Mouse (Mus musculus) kidney, postnatal 0 days (tissue): ENCODE measurements around the gene Itgb5. TPM values are rescaled to one million over a fixed set of nuclear protein-coding genes. Genes with fewer than 3 reads are reported as not detected.
A peak's percentile ranks its signal among the peaks of the same experiment; 100 is the strongest.

Experiments used
- ATAC-seq: fragments of 200-750 bp; cut with Nextera tagmentation; replicated peaks from 2 replicates; pipeline ENCODE4 v1.8.0; 2017; ENCODE audit warnings: low read depth, moderate number of reproducible peaks, moderate TSS enrichment, moderate library complexity; ENCODE audit not compliant: low FRiP score
- DNase-seq: peaks from one replicate; pipeline ENCODE4 v3.0.0-alpha.2; 2016; ENCODE audit warnings: low spot score
- H3K27ac ChIP-seq: fragments of 300-500 bp; sonication (generic); 2 replicates; pipeline ENCODE4 v1.5.1; 2014; ENCODE audit warnings: mild to moderate bottlenecking
- H3K27me3 ChIP-seq: fragments of 300-500 bp; sonication (generic); 2 replicates; pipeline ENCODE4 v1.6.1; 2014; ENCODE audit warnings: low read length, mixed read lengths; ENCODE audit not compliant: insufficient read depth
- H3K36me3 ChIP-seq: fragments of 300-500 bp; sonication (generic); 2 replicates; pipeline ENCODE4 v1.6.1; 2014; ENCODE audit warnings: low read length, mixed read lengths; ENCODE audit not compliant: insufficient read depth
- H3K4me1 ChIP-seq: fragments of 300-500 bp; sonication (generic); replicated peaks from 2 replicates; pipeline ENCODE4 v1.6.1; 2014; ENCODE audit warnings: antibody characterized with exemption, low read length, mixed read lengths; ENCODE audit not compliant: insufficient read depth
- H3K4me2 ChIP-seq: fragments of 300-500 bp; sonication (generic); 2 replicates; pipeline ENCODE4 v1.6.1; 2014; ENCODE audit warnings: mild to moderate bottlenecking, low read length, moderate library complexity, mixed read lengths
- H3K4me3 ChIP-seq: fragments of 300-500 bp; sonication (generic); replicated peaks from 2 replicates; pipeline ENCODE4 v1.5.1; 2014; ENCODE audit warnings: low read depth, low read length
- H3K9ac ChIP-seq: fragments of 300-500 bp; sonication (generic); 2 replicates; pipeline ENCODE4 v1.6.1; 2014; ENCODE audit warnings: low read depth, low read length
- H3K9me3 ChIP-seq: fragments of 300-500 bp; sonication (generic); replicated peaks from 2 replicates; pipeline ENCODE4 v1.6.1; 2016; ENCODE audit warnings: low read length, inconsistent platforms, mixed read lengths
- CTCF ChIP-seq: IDR thresholded peaks from 2 replicates; pipeline ENCODE4 v1.5.1; 2016; ENCODE audit warnings: antibody characterized with exemption, low read depth, mild to moderate bottlenecking, moderate library complexity
- WGBS: fragments of 180-500 bp; shearing (Covaris S2); extraction: QIAGEN DNeasy Blood & Tissue Kit; methylation state at CpG from one replicate; pipeline ENCODE4 v1.1.7; 2014; 5-methylcytosine and 5-hydroxymethylcytosine counted together
- polyA plus RNA-seq: library from polyadenylated mRNA; unstranded; fragments of >200 nt; fragmentation: Nextera tagmentation; extraction: Ambion mirVana; gene quantifications from 2 replicates; pipeline ENCODE4 v1.2.1, GENCODE M21; 2015

Gene Itgb5
- polyA plus RNA-seq, 1 experiment from 2014 or later: 53.2 TPM

DNA sequence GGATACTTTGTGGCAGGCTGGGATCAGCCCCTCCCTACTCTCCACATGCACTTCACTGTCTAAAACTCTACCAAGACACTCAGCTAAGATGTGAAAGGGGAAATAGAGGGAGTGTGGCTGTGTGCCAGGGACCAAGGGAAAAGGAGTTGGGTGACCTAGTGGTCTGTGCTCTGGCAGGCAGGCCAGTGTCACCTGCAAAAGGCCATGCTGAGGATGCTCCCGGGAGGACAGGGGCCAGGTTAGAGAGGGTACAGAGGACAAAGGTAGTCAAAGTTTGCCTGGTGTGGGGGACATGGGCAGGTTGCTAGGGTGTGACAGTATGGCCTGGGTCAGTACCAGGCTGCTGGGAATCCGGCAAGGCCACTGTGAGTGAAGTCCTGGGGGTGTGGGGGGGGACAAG, 29.3 kb downstream of the Itgb5 start:
- Histone ChIP-seq H3K27me3 (no peaks in the 10 kb centered on the region), H3K9ac (no peak overlapping the region), H3K9me3 (no peaks in the 10 kb centered on the region), H3K4me1 (peaks cover 6% of the 10 kb centered on the region; the same call in 1 of the 2 replicates), H3K36me3 (no peaks in the 10 kb centered on the region), H3K4me2 (no peak overlapping the region), H3K27ac (no peak overlapping the region), H3K4me3 (no peak overlapping the region)
- DNase-seq: no peak
- 68% methylated on average over 2 of the region's 2 CpGs for WGBS
- no peak for ATAC-seq
- TF ChIP-seq CTCF: no peak

DNA sequence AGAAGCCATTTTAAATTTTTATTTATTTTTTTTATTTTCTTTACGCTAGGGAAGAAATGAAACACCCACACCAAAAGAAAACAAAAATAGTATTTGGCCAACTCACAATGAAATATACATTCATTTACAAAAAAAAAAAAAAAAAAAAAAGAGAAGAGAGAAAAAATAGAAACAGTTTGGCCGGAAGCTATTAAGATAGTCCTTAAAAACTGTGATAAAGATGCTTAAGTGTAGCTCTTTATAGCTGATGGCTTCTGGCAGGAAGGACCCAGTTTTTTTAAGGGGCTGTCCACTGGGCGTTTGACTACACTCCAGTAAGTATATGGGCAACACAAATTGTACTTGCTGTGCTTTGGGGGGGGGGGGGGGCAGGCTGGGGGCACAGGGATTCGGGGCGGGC, 29.9 kb downstream of the Itgb5 start:
- 62% methylated on average over 5 of the region's 5 CpGs for WGBS

DNA sequence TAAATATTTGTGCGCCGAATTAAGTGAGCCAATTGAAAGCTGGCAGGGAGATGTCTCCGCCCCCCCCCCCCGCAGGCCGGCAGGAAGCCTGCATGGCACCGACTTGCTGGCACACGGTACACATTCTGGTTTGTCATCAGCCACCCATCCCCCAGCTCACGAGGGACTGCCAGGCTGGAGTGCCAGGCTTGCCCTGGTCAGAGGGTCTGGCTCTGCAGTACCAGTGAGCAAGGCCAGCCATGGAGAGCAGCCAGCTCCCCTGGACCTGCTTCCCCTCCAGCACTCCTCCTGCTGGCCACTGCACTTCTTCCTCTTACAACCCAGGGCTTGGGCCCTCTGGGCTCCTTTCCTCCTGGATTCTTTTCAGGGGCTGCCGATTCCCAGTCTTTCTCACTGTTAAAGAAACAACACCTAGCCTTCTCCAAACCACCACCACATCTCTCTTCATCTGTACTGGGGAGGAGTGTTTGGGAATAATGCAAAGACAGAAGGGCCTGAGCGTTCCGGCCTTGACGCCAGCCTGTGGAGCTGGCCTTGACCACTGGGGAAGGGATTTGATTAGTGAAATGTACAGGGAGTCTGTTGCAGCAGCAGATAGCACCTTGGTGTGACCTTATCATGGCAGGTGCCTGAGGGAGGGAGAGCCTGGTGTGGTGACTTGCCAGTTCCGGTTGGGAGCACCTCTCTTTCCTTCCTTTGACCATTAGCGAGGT, 30.7 kb downstream of the Itgb5 start:
- peak; percentile 69; the same call in 1 of the 2 replicates for ATAC-seq
- peak; percentile 50 for TF ChIP-seq CTCF

More for the DNA sequence above, 29.9 kb downstream of the Itgb5 start:
- Histone ChIP-seq H3K4me1 (peaks cover 6% of the 10 kb centered on the region; the same call in 1 of the 2 replicates), H3K9ac (no peak overlapping the region), H3K9me3 (no peaks in the 10 kb centered on the region), H3K4me2 (no peak overlapping the region), H3K4me3 (no peak overlapping the region), H3K36me3 (no peaks in the 10 kb centered on the region), H3K27ac (no peak overlapping the region), H3K27me3 (no peaks in the 10 kb centered on the region)
- no peak for DNase-seq
- ATAC-seq: no peak
- no peak for TF ChIP-seq CTCF

DNA sequence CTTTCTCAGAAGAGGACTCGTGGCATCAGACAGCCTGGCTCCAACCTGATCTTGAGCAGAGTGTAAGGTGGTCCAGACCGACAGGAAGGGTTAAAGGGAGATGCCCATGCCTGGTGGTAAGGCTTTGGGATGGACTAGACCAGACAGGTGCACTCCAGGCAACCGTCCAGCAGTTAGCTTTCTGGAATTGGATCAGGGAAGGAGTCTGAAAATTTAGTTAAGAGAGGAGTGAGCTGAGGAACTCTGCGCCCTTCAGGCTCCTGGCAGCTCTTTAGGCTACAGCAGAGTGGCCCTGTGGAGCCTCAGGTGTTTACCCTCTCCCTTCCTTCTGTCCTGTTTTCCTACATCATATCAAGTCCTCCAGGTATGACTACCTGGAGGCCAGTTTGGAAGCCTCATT, 32.9 kb downstream of the Itgb5 start:
- 91% methylated on average over 4 of the region's 4 CpGs for WGBS
- TF ChIP-seq CTCF: no peak
- H3K4me2 ChIP-seq: no peak overlapping the region
- DNase-seq: no peak
- no peak overlapping the region for H3K9ac ChIP-seq
- no peak overlapping the region for H3K4me3 ChIP-seq
- no peaks in the 10 kb centered on the region for H3K27me3 ChIP-seq
- no peaks in the 10 kb centered on the region for H3K9me3 ChIP-seq
- H3K27ac ChIP-seq: no peak overlapping the region
- H3K4me1 ChIP-seq: peaks cover 6% of the 10 kb centered on the region; the same call in 1 of the 2 replicates
- 0 out of 2 replicates have a peak, but pooled peaks cover 3% of the 10 kb centered on the region for H3K36me3 ChIP-seq
- ATAC-seq: no peak

More for the DNA sequence above, 30.7 kb downstream of the Itgb5 start:
- no peaks in the 10 kb centered on the region for H3K36me3 ChIP-seq
- H3K9ac ChIP-seq: no peak overlapping the region
- no peaks in the 10 kb centered on the region for H3K27me3 ChIP-seq
- no peaks in the 10 kb centered on the region for H3K9me3 ChIP-seq
- H3K4me3 ChIP-seq: no peak overlapping the region
- no peak for DNase-seq
- no peak overlapping the region for H3K4me2 ChIP-seq
- peaks cover 6% of the 10 kb centered on the region; the same call in 1 of the 2 replicates for H3K4me1 ChIP-seq
- WGBS: 49% methylated on average over 14 of the region's 14 CpGs
- peak overlapping the region; percentile 64 for H3K27ac ChIP-seq

DNA sequence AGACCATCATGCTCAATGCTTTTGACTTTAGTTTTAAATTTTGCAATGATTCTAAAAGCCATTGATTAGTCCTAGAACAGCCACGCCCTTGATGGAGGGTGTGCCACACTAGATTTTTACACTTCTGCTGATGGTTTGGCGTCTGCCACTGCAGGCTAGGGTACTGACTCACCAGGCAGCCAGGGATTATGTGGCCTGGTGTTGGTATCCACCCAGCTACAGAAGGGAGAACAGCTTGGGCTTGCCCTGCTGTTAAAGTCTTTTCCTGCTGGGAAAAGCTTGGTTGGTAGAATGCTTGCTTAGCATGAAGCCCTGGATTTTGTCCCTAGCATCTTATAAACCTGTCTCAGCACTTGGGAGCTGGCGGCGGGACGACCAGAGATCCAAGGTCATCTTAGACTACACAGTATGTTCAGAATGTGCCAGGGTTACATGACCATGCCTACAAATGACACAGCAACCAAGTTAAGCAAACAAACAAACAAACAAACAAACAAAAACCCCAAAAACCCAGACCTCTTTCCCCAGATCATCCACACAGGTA, 33.8 kb downstream of the Itgb5 start:
- Histone ChIP-seq H3K4me2 (no peak overlapping the region), H3K27ac (no peak overlapping the region), H3K4me3 (no peak overlapping the region), H3K9ac (no peak overlapping the region), H3K36me3 (0 out of 2 replicates have a peak, but pooled peaks cover 3% of the 10 kb centered on the region), H3K9me3 (no peaks in the 10 kb centered on the region), H3K4me1 (peaks cover 6% of the 10 kb centered on the region; the same call in 1 of the 2 replicates), H3K27me3 (no peaks in the 10 kb centered on the region)
- no peak for TF ChIP-seq CTCF
- 88% methylated on average over 5 of the region's 5 CpGs for WGBS
- no peak for ATAC-seq
- no peak for DNase-seq

DNA sequence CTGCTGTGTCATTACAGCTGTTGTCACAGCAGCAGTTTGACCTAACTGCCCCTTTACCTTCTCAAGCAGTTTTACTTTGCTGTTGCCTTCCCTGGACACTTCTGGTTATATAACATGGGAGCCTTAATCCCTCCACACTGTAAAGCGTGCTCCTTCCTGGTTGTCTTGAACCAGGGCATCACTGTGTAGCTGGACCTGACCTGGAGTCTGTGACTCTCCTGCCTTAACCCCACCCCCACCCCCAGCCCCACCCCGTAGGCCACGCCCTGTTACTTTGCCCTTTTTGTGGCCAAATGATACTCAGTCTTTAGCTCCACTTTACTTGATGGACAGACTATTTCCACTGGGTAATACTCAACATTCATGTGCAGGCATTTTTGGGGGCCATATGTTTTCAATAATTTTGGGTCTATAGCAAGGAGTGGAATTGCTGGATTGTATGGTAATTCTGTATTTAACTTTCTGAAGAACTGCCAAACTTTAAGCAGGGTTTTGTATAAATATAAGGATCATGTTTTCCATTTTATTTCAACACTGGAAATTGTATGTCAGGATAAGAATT, 40.8 kb downstream of the Itgb5 start:
- no peak for TF ChIP-seq CTCF
- Histone ChIP-seq H3K9ac (no peak overlapping the region), H3K4me3 (no peak overlapping the region), H3K27ac (no peak overlapping the region), H3K9me3 (no peaks in the 10 kb centered on the region), H3K27me3 (no peaks in the 10 kb centered on the region), H3K4me2 (no peak overlapping the region), H3K36me3 (0 out of 2 replicates have a peak, but pooled peaks cover 3% of the 10 kb centered on the region), H3K4me1 (no peaks in the 10 kb centered on the region)
- DNase-seq (no peak), ATAC-seq (no peak)
- whole genome bisulfite sequencing: 66% methylated on average over 3 of the region's 3 CpGs
